Mouse (Mus musculus): ENCODE results near the gene Csdc2.

GRCm38 (mm10) chr15:81904939-81905338 is 31.6 kb upstream of the Csdc2 start:
- TF ChIP-seq POLR2A (IDR thresholded peaks at IDR 0.05; ENCODE audit: control insufficient read depth, extremely low read depth, insufficient read depth, low read length, poor library complexity) (no peak), CTCF (IDR thresholded peaks at IDR 0.05; ENCODE audit: borderline replicate concordance, control insufficient read depth, extremely low read depth, insufficient read depth, low read length, poor library complexity) (no peak)
